Mouse (Mus musculus) B cell, adult (primary cell): ENCODE results near the gene Utp20. TPM values are rescaled to one million over a fixed set of nuclear protein-coding genes. Genes with fewer than 3 reads are reported as not detected.

Experiments used
- total RNA-seq: library from RNA; stranded (reverse); gene quantifications from 4 replicates; pipeline ENCODE4 v1.2.4, GENCODE M21; 2023; ENCODE audit not compliant: inconsistent age

Utp20 gene
- total RNA-seq: 47.9 to 56.5 TPM (median 52.5 TPM) in 4 replicates

DNA sequence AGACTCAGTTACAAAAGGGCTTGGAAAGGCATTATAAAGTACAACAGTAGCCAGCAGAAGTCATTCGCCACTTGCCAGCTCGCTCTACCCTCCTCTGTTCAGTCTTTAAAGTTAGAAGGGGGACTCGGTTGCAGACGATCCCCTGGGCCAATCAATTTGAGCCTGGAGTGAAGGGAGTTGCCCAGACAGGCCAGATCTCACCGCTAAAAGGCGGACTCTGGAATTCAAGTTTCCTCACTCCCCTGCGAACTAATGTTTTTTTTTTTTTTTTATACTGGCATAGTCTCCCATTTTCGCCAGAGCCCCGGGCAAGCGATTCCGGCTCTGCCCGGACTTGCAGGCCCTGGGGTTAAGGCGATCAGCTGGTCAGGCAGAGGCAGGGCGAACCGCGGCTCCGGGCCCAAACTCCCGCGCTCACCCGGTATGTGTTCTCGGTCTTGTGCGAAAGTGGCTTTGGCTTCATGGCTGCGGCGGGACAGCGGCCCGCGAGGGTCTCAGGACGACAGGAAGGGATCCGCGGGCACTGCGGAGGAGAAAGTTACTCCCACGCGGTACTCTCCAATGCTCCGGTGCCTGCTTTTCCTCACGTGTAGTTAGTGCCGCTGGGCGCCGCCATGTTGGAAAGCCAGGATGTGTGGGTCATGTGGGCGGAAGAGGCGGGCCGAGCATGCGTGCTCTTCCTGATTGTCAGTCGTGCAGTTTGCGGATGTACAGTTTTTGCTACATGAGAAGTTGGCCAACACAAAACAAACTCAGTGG is at the start of gene Utp20:
Gene Utp20, minus strand, starts transcription at position 617 of the 759 bp plus-strand sequence.

GRCm38 (mm10) chr10:88730571-88731495 is 95.8 kb downstream of the Utp20 start, which contains the start of gene Arl1:
TSS of gene Arl1 (plus strand) at chr10:88730858.

Other genes starting within 250 kb of the Utp20 start
- gene Mybpc1, start 221.7 kb downstream of the Utp20 start, total RNA-seq: 0.99 to 2.2 TPM (median 1.5 TPM) in 4 replicates
- 7.3 to 12.8 TPM (median 10.6 TPM) in 4 replicates for gene Spic, start 141.8 kb downstream of the Utp20 start, total RNA-seq
- gene Arl1, start 95.9 kb downstream of the Utp20 start, total RNA-seq: 34.6 to 46.6 TPM (median 37.5 TPM) in 4 replicates
- gene Slc5a8, start 59.2 kb upstream of the Utp20 start, total RNA-seq: not detected in 4 replicates